8 mouse cellular contexts compared by ENCODE assay signal in genomic region chr9:45984409-45985228, GRCm38 (mm10). TPM values are rescaled to one million over a fixed set of nuclear protein-coding genes. Genes with fewer than 3 reads are reported as not detected.
DNase-seq lines count a peak whose midpoint lies in the region; ATAC-seq and TF ChIP-seq lines count a peak whose summit lies in the region.

No protein-coding gene starts in this region.

- peak overlapping the region; percentile 77 to 81 for H3K4me3 ChIP-seq in MEL (ENCODE audit: control insufficient read depth in 1 of 2, insufficient read depth in 1 of 2, low read depth in 2 of 2, low read length in 2 of 2)
- peak overlapping the region; percentile 79 for H3K4me3 ChIP-seq in cerebellum, adult 2 months (replicated peaks; ENCODE audit: insufficient read depth, low read depth, low read length)
- peak overlapping the region; percentile 95 for H3K4me3 ChIP-seq in hindbrain, embryonic 10.5 days
- H3K4me3 ChIP-seq in lung, postnatal 0 days (ENCODE audit: low read depth, low read length): peak overlapping the region; percentile 94

- H3K36me3 ChIP-seq in MEL (ENCODE audit: control insufficient read depth in 1 of 2, insufficient read depth in 2 of 2, low read length in 2 of 2): peaks cover 1 to 27% of the 10 kb centered on the region in 2 experiments
- H3K36me3 ChIP-seq in hindbrain, embryonic 10.5 days: peaks cover 22% of the 10 kb centered on the region
- H3K36me3 ChIP-seq in lung, postnatal 0 days (ENCODE audit: insufficient read depth, low read length): no peaks in the 10 kb centered on the region

- TF ChIP-seq CTCF in MEL (IDR thresholded peaks at IDR 0.05 in 2 of 3, conservative IDR thresholded peaks at IDR 0.05 in 1 of 3; ENCODE audit: control insufficient read depth in 1 of 3, insufficient read depth in 1 of 3, low read depth in 2 of 3, low read length in 3 of 3, poor library complexity in 1 of 3, severe bottlenecking in 1 of 3): no peak
- no peak for TF ChIP-seq CTCF in cerebellum, adult 2 months (IDR thresholded peaks at IDR 0.05; ENCODE audit: borderline replicate concordance, insufficient read depth, low read depth, low read length)
- TF ChIP-seq CTCF in lung, postnatal 0 days (IDR thresholded peaks at IDR 0.05): no peak

- no peaks in the 10 kb centered on the region for H3K27me3 ChIP-seq in MEL (ENCODE audit: control insufficient read depth in 1 of 2, insufficient read depth in 2 of 2, low read length in 2 of 2)
- no peaks in the 10 kb centered on the region for H3K27me3 ChIP-seq in cerebellum, adult 2 months (ENCODE audit: control insufficient read depth, insufficient read depth, low read length)
- H3K27me3 ChIP-seq in hindbrain, embryonic 10.5 days (ENCODE audit: insufficient read depth, poor library complexity, severe bottlenecking): no peaks in the 10 kb centered on the region
- no peaks in the 10 kb centered on the region for H3K27me3 ChIP-seq in lung, postnatal 0 days (replicated peaks; ENCODE audit: insufficient read depth, low read length)

- no peak for TF ChIP-seq RAD21 in MEL (IDR thresholded peaks at IDR 0.05; ENCODE audit: low read depth, low read length)

- H3K4me1 ChIP-seq in MEL (ENCODE audit: control insufficient read depth in 1 of 2, insufficient read depth in 2 of 2, low read length in 2 of 2): peaks cover 6 to 20% of the 10 kb centered on the region in 2 experiments
- no peaks in the 10 kb centered on the region; the same call in 1 of the 2 replicates for H3K4me1 ChIP-seq in cerebellum, adult 2 months (ENCODE audit: control insufficient read depth, insufficient read depth, low read length)
- peaks cover 42% of the 10 kb centered on the region for H3K4me1 ChIP-seq in hindbrain, embryonic 10.5 days (replicated peaks)
- H3K4me1 ChIP-seq in lung, postnatal 0 days (ENCODE audit: insufficient read depth, low read depth, low read length): no peaks in the 10 kb centered on the region; the same call in 1 of the 2 replicates

- H3K9ac ChIP-seq in MEL (ENCODE audit: control insufficient read depth, low read depth, low read length, poor library complexity, severe bottlenecking): peak overlapping the region; percentile 92
- H3K9ac ChIP-seq in lung, postnatal 0 days (replicated peaks; ENCODE audit: low read depth): peak overlapping the region; percentile 82

- no peaks in the 10 kb centered on the region for H3K9me3 ChIP-seq in MEL (replicated peaks; ENCODE audit: insufficient read depth, low read length)
- H3K9me3 ChIP-seq in hindbrain, embryonic 10.5 days: no peaks in the 10 kb centered on the region
- H3K9me3 ChIP-seq in lung, postnatal 0 days (ENCODE audit: low read length): no peaks in the 10 kb centered on the region

- H3K27ac ChIP-seq in MEL (ENCODE audit: control insufficient read depth, low read depth, low read length): peak overlapping the region; percentile 92
- peak overlapping the region; percentile 75 for H3K27ac ChIP-seq in cerebellum, adult 2 months (ENCODE audit: insufficient read depth, low read length)
- H3K27ac ChIP-seq in hindbrain, embryonic 10.5 days: peak overlapping the region; percentile 99
- peak overlapping the region; percentile 93 for H3K27ac ChIP-seq in lung, postnatal 0 days (ENCODE audit: low read length)

- peak; percentile 91 for DNase-seq in MEL (ENCODE audit: low read depth, low spot score)
- peak; percentile 92 to 93 for DNase-seq in cerebellum, adult 2 months
- DNase-seq in forelimb bud, embryonic 11.5 days (ENCODE audit: low read depth, low spot score): peak; percentile 85
- DNase-seq in hindbrain, embryonic 10.5 days (ENCODE audit: low spot score): peak; percentile 94
- DNase-seq in layer of hippocampus, adult 9-11 months: peak; percentile 92
- peak; percentile 91 for DNase-seq in lung, postnatal 0 days (ENCODE audit: low spot score)
- DNase-seq in ovary, postnatal 14 days (ENCODE audit: low spot score): peak; percentile 82
- DNase-seq in thymus, postnatal 14 days: peak; percentile 94

- peak; percentile 73 to 75; a peak in 3 of 4 replicates for TF ChIP-seq POLR2A in MEL (IDR thresholded peaks at IDR 0.05; ENCODE audit: control insufficient read depth in 1 of 2, insufficient read depth in 1 of 2, low read depth in 1 of 2, low read length in 2 of 2, poor library complexity in 1 of 2)
- peak; percentile 93 for TF ChIP-seq POLR2A in cerebellum, adult 2 months (IDR thresholded peaks at IDR 0.05; ENCODE audit: borderline replicate concordance, insufficient read depth, low read length)

- TF ChIP-seq EP300 in MEL (IDR thresholded peaks at IDR 0.05; ENCODE audit: low read depth in 1 of 2, low read length in 2 of 2): no peak
- no peak for TF ChIP-seq EP300 in lung, postnatal 0 days (IDR thresholded peaks at IDR 0.05)

- 1% methylated on average over 69 of the region's 76 CpGs for WGBS in cerebellum, adult 2 months
- under 1% methylated on average over 75 of the region's 76 CpGs for WGBS in hindbrain, embryonic 10.5 days
- under 1% methylated on average over 60 of the region's 76 CpGs for WGBS in lung, postnatal 0 days

- H3K79me2 ChIP-seq in MEL (ENCODE audit: control insufficient read depth, insufficient read depth, low read length, poor library complexity): peaks cover 47% of the 10 kb centered on the region

- ATAC-seq in lung, postnatal 0 days: peak; percentile 92

- H3K4me2 ChIP-seq in lung, postnatal 0 days (replicated peaks; ENCODE audit: low read depth, low read length): peak overlapping the region; percentile 75

TF ChIP-seq in MEL, 35 proteins besides CTCF, POLR2A, EP300 and RAD21 (continues in another document):
- no peak; the same call in 1 of the 2 replicates for TF ChIP-seq KAT2A (conservative IDR thresholded peaks at IDR 0.05; ENCODE audit: low read depth, low read length)
- no peak for TF ChIP-seq GABPA (IDR thresholded peaks at IDR 0.05; ENCODE audit: low read depth, low read length)
- no peak; the same call in 1 of the 2 replicates for TF ChIP-seq MAX (IDR thresholded peaks at IDR 0.05; ENCODE audit: low read length)
- TF ChIP-seq MAFK (IDR thresholded peaks at IDR 0.05; ENCODE audit: borderline replicate concordance, low read depth, low read length): no peak
- TF ChIP-seq SIN3A (IDR thresholded peaks at IDR 0.05; ENCODE audit: low read length): peak; percentile 49; the same call in 1 of the 2 replicates
- peak; percentile 82 for TF ChIP-seq HCFC1 (IDR thresholded peaks at IDR 0.05; ENCODE audit: low read depth, low read length)
- TF ChIP-seq MEF2A (IDR thresholded peaks at IDR 0.05; ENCODE audit: extremely low read depth, insufficient replicate concordance, low read depth, low read length, poor library complexity, severe bottlenecking): no peak
- TF ChIP-seq ZNF384 (IDR thresholded peaks at IDR 0.05; ENCODE audit: low read depth, low read length): no peak
- peak; percentile 87 for TF ChIP-seq MAZ (IDR thresholded peaks at IDR 0.05; ENCODE audit: low read depth, low read length)
- TF ChIP-seq MXI1 (IDR thresholded peaks at IDR 0.05; ENCODE audit: low read depth, low read length): peak; percentile 53; the same call in 1 of the 2 replicates
- 0 out of 2 replicates have a peak, but pooled peaks have one; percentile 16 for TF ChIP-seq TCF12 (IDR thresholded peaks at IDR 0.05; ENCODE audit: low read depth, low read length)
- peak; percentile 75 for TF ChIP-seq NELFE (IDR thresholded peaks at IDR 0.05; ENCODE audit: low read depth, low read length)
- no peak for TF ChIP-seq CHD1 (IDR thresholded peaks at IDR 0.05; ENCODE audit: low read depth, low read length)
- no peak for TF ChIP-seq JUND (IDR thresholded peaks at IDR 0.05; ENCODE audit: low read depth, low read length)
- no peak; the same call in 1 of the 2 replicates for TF ChIP-seq CHD2 (IDR thresholded peaks at IDR 0.05; ENCODE audit: low read length)
- no peak for TF ChIP-seq USF2 (IDR thresholded peaks at IDR 0.05; ENCODE audit: borderline replicate concordance in 1 of 2, insufficient read depth in 1 of 2, low read depth in 1 of 2, low read length in 2 of 2)
- TF ChIP-seq POLR2AphosphoS5 (IDR thresholded peaks at IDR 0.05; ENCODE audit: borderline replicate concordance, low read depth, low read length): no peak
- no peak for TF ChIP-seq ZC3H11A (IDR thresholded peaks at IDR 0.05; ENCODE audit: low read depth, low read length)
- peak; percentile 76 for TF ChIP-seq ELF1 (IDR thresholded peaks at IDR 0.05; ENCODE audit: low read depth, low read length)

RNA-seq across cellular contexts. Expression of gene Pafah1b2, which starts 27.9 kb away (rescaled TPM):
- 125 and 127 TPM in 2 replicates for total RNA-seq in MEL (2012; rRNA removed)
- polyA plus RNA-seq in MEL (2012; ENCODE audit: insufficient read depth in 1 of 2, insufficient read length in 2 of 2, low read depth in 1 of 2, low replicate concordance in 2 of 2, missing spikeins in 1 of 2): 100 to 1,000 TPM; 131 to 178 TPM
- 108 and 111 TPM in 2 replicates for polyA plus RNA-seq in cerebellum, adult 2 months (2012; rRNA removed)
- 275 and 282 TPM in 2 replicates for polyA plus RNA-seq in hindbrain, embryonic 10.5 days (2016; fragmentation: Nextera tagmentation; extraction: Ambion mirVana)
- 82.8 and 84.6 TPM in 2 replicates for polyA plus RNA-seq in lung, postnatal 0 days (2015; fragmentation: Nextera tagmentation; extraction: Ambion mirVana)

RNA-seq across cellular contexts. Expression of gene Sik3, which starts 28.0 kb away (rescaled TPM):
- 63.3 and 78.7 TPM in 2 replicates for total RNA-seq in MEL (2012; rRNA removed)
- 100 to 1,000 TPM in 1 of 2 experiments, not detected in 1; 111 TPM for polyA plus RNA-seq in MEL (2012; ENCODE audit: insufficient read depth in 1 of 2, insufficient read length in 2 of 2, low read depth in 1 of 2, low replicate concordance in 2 of 2, missing spikeins in 1 of 2)
- 63.1 and 69.1 TPM in 2 replicates for polyA plus RNA-seq in cerebellum, adult 2 months (2012; rRNA removed)
- 6.1 and 7.1 TPM in 2 replicates for polyA plus RNA-seq in hindbrain, embryonic 10.5 days (2016; fragmentation: Nextera tagmentation; extraction: Ambion mirVana)
- 8.9 and 9.3 TPM in 2 replicates for polyA plus RNA-seq in lung, postnatal 0 days (2015; fragmentation: Nextera tagmentation; extraction: Ambion mirVana)

RNA-seq across cellular contexts. Expression of gene Sidt2, which starts 29.6 kb away (rescaled TPM):
- total RNA-seq in MEL (2012; rRNA removed): 22.4 and 27.0 TPM in 2 replicates
- 10 to 100 TPM in 1 of 2 experiments, not detected in 1; 71.8 TPM for polyA plus RNA-seq in MEL (2012; ENCODE audit: insufficient read depth in 1 of 2, insufficient read length in 2 of 2, low read depth in 1 of 2, low replicate concordance in 2 of 2, missing spikeins in 1 of 2)
- polyA plus RNA-seq in cerebellum, adult 2 months (2012; rRNA removed): 130 and 142 TPM in 2 replicates
- 26.3 and 28.3 TPM in 2 replicates for polyA plus RNA-seq in hindbrain, embryonic 10.5 days (2016; fragmentation: Nextera tagmentation; extraction: Ambion mirVana)
- 55.4 and 58.7 TPM in 2 replicates for polyA plus RNA-seq in lung, postnatal 0 days (2015; fragmentation: Nextera tagmentation; extraction: Ambion mirVana)

RNA-seq across cellular contexts. Expression of gene Tagln, which starts 48.8 kb away (rescaled TPM):
- 0.20 and 0.42 TPM in 2 replicates for total RNA-seq in MEL (2012; rRNA removed)
- 1 to 10 TPM in 1 of 2 experiments, not detected in 1; 1.1 TPM for polyA plus RNA-seq in MEL (2012; ENCODE audit: insufficient read depth in 1 of 2, insufficient read length in 2 of 2, low read depth in 1 of 2, low replicate concordance in 2 of 2, missing spikeins in 1 of 2)
- 13.2 and 13.7 TPM in 2 replicates for polyA plus RNA-seq in cerebellum, adult 2 months (2012; rRNA removed)
- polyA plus RNA-seq in hindbrain, embryonic 10.5 days (2016; fragmentation: Nextera tagmentation; extraction: Ambion mirVana): 23.0 and 34.8 TPM in 2 replicates
- polyA plus RNA-seq in lung, postnatal 0 days (2015; fragmentation: Nextera tagmentation; extraction: Ambion mirVana): 153 and 184 TPM in 2 replicates

Comparison
In these comparisons a context has a peak if more than half of its experiments do, and no peak if none do; other contexts are left out.
1. Peak in every context shown above with its lines: DNase-seq, ATAC-seq, H3K4me3 ChIP-seq and H3K27ac ChIP-seq.